Mouse (Mus musculus): ENCODE data around the gene Gins2.

DNA sequence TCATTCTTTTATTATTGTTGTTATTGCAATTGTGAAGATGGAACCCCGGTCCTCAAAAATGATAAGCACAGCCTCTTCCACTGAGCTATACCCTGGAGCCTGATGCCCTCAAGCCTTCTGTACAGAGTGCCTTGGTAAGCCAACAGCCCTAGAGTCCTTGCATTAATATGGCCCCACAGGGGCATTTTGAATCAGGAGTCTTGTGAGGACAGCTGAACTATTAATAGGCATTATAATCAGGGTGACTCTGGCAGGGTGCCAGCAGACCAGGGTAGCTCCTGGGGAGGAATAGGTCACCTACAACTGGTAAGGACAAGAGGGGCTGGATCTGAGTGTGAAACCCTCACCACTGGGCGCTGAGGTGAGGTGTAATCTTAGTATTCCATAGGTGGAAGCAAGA, 817 bp upstream of the Gins2 start:
- no peak for TF ChIP-seq CTCF (IDR thresholded peaks at IDR 0.05; ENCODE audit: insufficient read depth, low read depth, low read length)
- TF ChIP-seq POLR2A (IDR thresholded peaks at IDR 0.05; ENCODE audit: insufficient read depth, low read depth, low read length) = no peak

All from olfactory bulb, adult 2 months (tissue).